In genomic region chr10:77360486-77360885, GRCm38 (mm10) we compare ENCODE assay signal across 20 mouse cellular contexts. TPM values are rescaled to one million over a fixed set of nuclear protein-coding genes. Genes with fewer than 3 reads are reported as not detected.
DNase-seq lines count a peak whose midpoint lies in the region; ATAC-seq and TF ChIP-seq lines count a peak whose summit lies in the region.
"Had no signal": no experiment of that assay in that cellular context is flagged by ENCODE, and none has a peak within 500 bp of the region (broad histone marks: within the 10 kb centered on the region; RNA-seq: fewer than 3 reads in every experiment).

No protein-coding gene starts in this region.

- H3K36me3 ChIP-seq in lung, embryonic 14.5 days (ENCODE audit: insufficient read depth), result peaks cover 7% of the 10 kb centered on the region; the same call in 1 of the 2 replicates
- peaks cover 6% of the 10 kb centered on the region for H3K36me3 ChIP-seq in heart, embryonic 14.5 days (ENCODE audit: control insufficient read depth, insufficient read depth, low read length)
- no peaks in the 10 kb centered on the region for H3K36me3 ChIP-seq in limb, embryonic 10.5 days
- H3K36me3 ChIP-seq: embryonic facial prominence, embryonic 12.5 days; limb, embryonic 13.5 days; neural tube, embryonic 12.5 days had no signal

- TF ChIP-seq CTCF in lung, embryonic 14.5 days (IDR thresholded peaks at IDR 0.05; ENCODE audit: low read depth), result no peak
- no peak for TF ChIP-seq CTCF in lung, adult 2 months (IDR thresholded peaks at IDR 0.05; ENCODE audit: insufficient read depth, low read length)

- H3K9ac ChIP-seq in lung, embryonic 14.5 days, result no peak overlapping the region
- no peak overlapping the region for H3K9ac ChIP-seq in heart, embryonic 14.5 days (ENCODE audit: low read length)
- H3K9ac ChIP-seq: embryonic facial prominence, embryonic 12.5 days; limb, embryonic 13.5 days; liver, embryonic 14.5 days; neural tube, embryonic 12.5 days had no signal

- H3K27ac ChIP-seq in lung, embryonic 14.5 days (ENCODE audit: low read depth), result no peak overlapping the region
- peak overlapping the region; percentile 76 to 78 for H3K27ac ChIP-seq in heart, embryonic 14.5 days (replicated peaks in 1 of 2; ENCODE audit: control insufficient read depth in 1 of 2, insufficient read depth in 1 of 2, low read depth in 2 of 2, low read length in 2 of 2)
- H3K27ac ChIP-seq in limb, embryonic 10.5 days, result no peak overlapping the region
- H3K27ac ChIP-seq: embryonic facial prominence, embryonic 12.5 days; limb, embryonic 13.5 days; liver, embryonic 14.5 days; neural tube, embryonic 12.5 days had no signal

- WGBS in lung, embryonic 14.5 days, result 41% methylated on average over 2 of the region's 2 CpGs
- 52% methylated on average over 2 of the region's 2 CpGs for WGBS in lung, adult 2 months
- WGBS in heart, embryonic 14.5 days, result 24% methylated on average over 2 of the region's 2 CpGs
- 83% methylated on average over 2 of the region's 2 CpGs for WGBS in limb, embryonic 10.5 days

- no peak for ATAC-seq in cerebellum, adult (ENCODE audit: insufficient number of reproducible peaks, low FRiP score, low TSS enrichment)
- peak; percentile 77 for ATAC-seq in lung, embryonic 14.5 days (ENCODE audit: insufficient read depth)
- ATAC-seq in heart, embryonic 14.5 days (ENCODE audit: insufficient number of reproducible peaks, insufficient read depth, low FRiP score, low read depth), result peak; percentile 81
- ATAC-seq in monocyte, adult 5-6 weeks (replicated peaks; ENCODE audit: insufficient number of reproducible peaks, low FRiP score, low TSS enrichment, poor library complexity, severe bottlenecking), result no peak
- ATAC-seq: inflammation-experienced regulatory T-cells, adult 6 months had no signal

- no peaks in the 10 kb centered on the region for H3K4me1 ChIP-seq in lung, embryonic 14.5 days (ENCODE audit: insufficient read depth)
- no peaks in the 10 kb centered on the region for H3K4me1 ChIP-seq in lung, adult 2 months (ENCODE audit: control insufficient read depth, insufficient read depth, low read length)
- H3K4me1 ChIP-seq in heart, embryonic 14.5 days (ENCODE audit: control insufficient read depth in 2 of 2, insufficient read depth in 2 of 2, low read length in 2 of 2), result peaks cover 7 to 24% of the 10 kb centered on the region in 2 experiments
- H3K4me1 ChIP-seq in limb, embryonic 10.5 days, result no peaks in the 10 kb centered on the region
- H3K4me1 ChIP-seq: embryonic facial prominence, embryonic 12.5 days; neural tube, embryonic 12.5 days had no signal

- no peak overlapping the region for H3K4me2 ChIP-seq in lung, embryonic 14.5 days
- no peak overlapping the region for H3K4me2 ChIP-seq in heart, embryonic 14.5 days (ENCODE audit: low read length)
- H3K4me2 ChIP-seq: embryonic facial prominence, embryonic 12.5 days; limb, embryonic 13.5 days; neural tube, embryonic 12.5 days had no signal

- TF ChIP-seq POLR2A in lung, adult 2 months (IDR thresholded peaks at IDR 0.05; ENCODE audit: borderline replicate concordance, extremely low read depth, low read depth, low read length), result no peak

- H3K9me3 ChIP-seq in lung, embryonic 14.5 days (ENCODE audit: low read depth, low read length), result no peaks in the 10 kb centered on the region
- H3K9me3 ChIP-seq in heart, embryonic 14.5 days (ENCODE audit: control insufficient read depth, low read length), result no peaks in the 10 kb centered on the region
- no peaks in the 10 kb centered on the region for H3K9me3 ChIP-seq in limb, embryonic 10.5 days (replicated peaks)
- H3K9me3 ChIP-seq: embryonic facial prominence, embryonic 12.5 days; limb, embryonic 13.5 days; neural tube, embryonic 12.5 days had no signal

- no peak overlapping the region for H3K4me3 ChIP-seq in lung, embryonic 14.5 days (ENCODE audit: low read depth, low read length)
- no peak overlapping the region for H3K4me3 ChIP-seq in lung, adult 2 months (replicated peaks; ENCODE audit: extremely low read depth, low read depth, low read length)
- H3K4me3 ChIP-seq in heart, embryonic 14.5 days (ENCODE audit: control insufficient read depth in 1 of 2, insufficient read depth in 1 of 2, low read depth in 1 of 2, low read length in 2 of 2), result no peak overlapping the region
- no peak overlapping the region for H3K4me3 ChIP-seq in limb, embryonic 10.5 days
- H3K4me3 ChIP-seq: embryonic facial prominence, embryonic 12.5 days; limb, embryonic 13.5 days; neural tube, embryonic 12.5 days had no signal

- peak; percentile 9 for DNase-seq in cerebellum, adult 11-12 months
- DNase-seq in lung, embryonic 14.5 days, result peak; percentile 71
- no peak for DNase-seq in lung, adult 2 months
- DNase-seq in lung, postnatal 10 days, result peak; percentile 31
- no peak for DNase-seq in limb, embryonic 10.5 days (ENCODE audit: low spot score)
- DNase-seq: adrenal gland, postnatal 14 days; gastrocnemius, postnatal 14 days; kidney, adult 8-10 months; kidney, postnatal 4 days; right cerebral cortex, postnatal 4 days; thymus, postnatal 4 days had no signal

- no peaks in the 10 kb centered on the region for H3K27me3 ChIP-seq in lung, embryonic 14.5 days (ENCODE audit: insufficient read depth, low read length)
- no peaks in the 10 kb centered on the region for H3K27me3 ChIP-seq in heart, embryonic 14.5 days (ENCODE audit: control insufficient read depth, insufficient read depth, low read length)
- H3K27me3 ChIP-seq in limb, embryonic 10.5 days (ENCODE audit: low read depth, poor library complexity, severe bottlenecking), result no peaks in the 10 kb centered on the region
- H3K27me3 ChIP-seq: CH12.LX; embryonic facial prominence, embryonic 12.5 days; limb, embryonic 13.5 days; neural tube, embryonic 12.5 days had no signal

RNA-seq across cellular contexts. Expression of gene Adarb1, which starts 57.6 kb away (rescaled TPM):
- polyA plus RNA-seq in lung, embryonic 14.5 days (2014; fragmentation: Nextera tagmentation; extraction: Ambion mirVana), result 38.9 and 49.1 TPM in 2 replicates
- polyA plus RNA-seq in lung, adult 2 months (2012; rRNA removed), result 29.9 and 35.0 TPM in 2 replicates
- 13.4 and 15.4 TPM in 2 replicates for polyA plus RNA-seq in heart, embryonic 14.5 days (2014; fragmentation: Nextera tagmentation; extraction: Ambion mirVana)
- 0.11 to 1.6 TPM (median 0.38 TPM) in 3 replicates for total RNA-seq in monocyte, adult 5-6 weeks (2017)
- polyA plus RNA-seq in limb, embryonic 10.5 days (2016; fragmentation: Nextera tagmentation; extraction: Ambion mirVana), result 4.9 and 5.0 TPM in 2 replicates

Comparison
In these comparisons a context has a peak if more than half of its experiments do, and no peak if none do; other contexts are left out.
1. DNase-seq: peak in cerebellum, adult 11-12 months (single experiment), lung, embryonic 14.5 days (single experiment) and lung, postnatal 10 days (single experiment); none in lung, adult 2 months (single experiment) and limb, embryonic 10.5 days (single experiment).
2. ATAC-seq: peak in lung, embryonic 14.5 days (single experiment) and heart, embryonic 14.5 days (single experiment); none in cerebellum, adult (single experiment) and monocyte, adult 5-6 weeks (single experiment).
3. H3K27ac ChIP-seq: peak in heart, embryonic 14.5 days (2 of 2); none in lung, embryonic 14.5 days (single experiment) and limb, embryonic 10.5 days (single experiment).